Mouse (Mus musculus): ENCODE measurements around the gene Fam216a.

DNA sequence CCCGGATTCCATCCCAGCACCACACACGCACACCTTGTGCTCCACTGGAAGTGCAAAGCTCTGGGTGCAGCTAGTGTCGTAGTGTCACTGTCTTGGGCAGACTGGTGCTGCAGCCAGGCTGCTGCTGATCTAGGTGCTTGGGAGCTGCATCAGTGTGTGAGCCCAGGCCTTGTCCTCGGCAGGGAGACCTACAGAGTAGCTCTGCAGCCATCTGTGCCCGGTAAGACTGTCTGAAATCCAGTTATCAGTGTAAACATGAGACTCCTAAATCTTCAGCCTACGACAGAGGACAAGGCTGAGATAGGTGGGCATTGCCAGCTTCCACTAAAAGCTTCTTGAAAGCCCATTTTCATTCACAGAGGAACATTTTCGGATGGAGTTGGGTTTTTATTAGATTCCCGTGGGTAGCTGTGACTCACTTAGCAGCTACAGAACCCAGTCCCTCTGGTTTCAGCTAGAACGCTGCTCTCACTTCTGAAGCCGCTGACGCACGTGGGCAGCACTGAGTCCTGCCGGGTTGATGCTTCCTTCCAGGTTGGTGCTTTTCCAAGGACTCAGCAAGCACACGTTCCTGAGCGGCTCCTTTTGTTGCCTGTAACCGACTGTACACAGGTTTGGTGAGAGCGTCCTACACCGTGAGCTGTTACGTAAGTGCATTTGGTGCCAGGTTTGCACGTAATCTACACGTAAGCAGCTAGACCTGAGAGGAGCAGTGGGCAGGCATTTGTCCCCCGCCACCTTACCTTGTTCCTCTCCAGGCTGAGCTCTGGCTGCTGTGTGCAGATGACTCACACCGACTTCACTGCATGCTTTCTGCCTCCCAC is 47.3 kb downstream of the Fam216a start:
- TF ChIP-seq CTCF (IDR thresholded peaks at IDR 0.05; ENCODE audit: low read depth, low read length): no peak
- TF ChIP-seq POLR2A (IDR thresholded peaks at IDR 0.05; ENCODE audit: borderline replicate concordance, low read depth, low read length): no peak
